Mouse (Mus musculus) olfactory bulb, adult 2 months (tissue): ENCODE results near the gene Olfr506.
"Not testable (repeated sequence)": the region's sequence is repeated elsewhere in the genome, so short reads cannot be mapped to it uniquely, and the experiment has no call there.

Experiments
- CTCF ChIP-seq: fragments of 200-500 bp; IDR thresholded peaks from 2 replicates; pipeline ENCODE4 v1.5.1; 2012; ENCODE audit warnings: low read depth, mild to moderate bottlenecking, low read length, moderate library complexity; ENCODE audit not compliant: insufficient read depth
- POLR2A ChIP-seq: fragments of 200-500 bp; IDR thresholded peaks from 2 replicates; pipeline ENCODE4 v1.6.1; 2012; ENCODE audit warnings: mild to moderate bottlenecking, low read depth, low read length, moderate library complexity; ENCODE audit not compliant: insufficient read depth

- TF ChIP-seq CTCF, POLR2A: not testable (repeated sequence)
Measured at GRCm38 (mm10) chr7:108616781-108617180, 6.2 kb downstream of the Olfr506 start.
